Mouse (Mus musculus) layer of hippocampus, adult 18-20 months (tissue): Measurements from ENCODE around the gene Myom1. TPM values are rescaled to one million over a fixed set of nuclear protein-coding genes. Genes with fewer than 3 reads are reported as not detected.

Experiments
- DNase-seq, 2 experiments: peaks; one replicate each; pipeline ENCODE4 v3.0.0; 2022; ENCODE audit warnings: low spot score in 2 of 2
- total RNA-seq, 2 experiments: library from RNA; stranded (reverse); gene quantifications; 2 replicates each; pipeline ENCODE4 v1.2.3; 2021

Myom1 gene
- total RNA-seq, 2 experiments from 2014 or later: 1.4 to 2.6 TPM

DNA sequence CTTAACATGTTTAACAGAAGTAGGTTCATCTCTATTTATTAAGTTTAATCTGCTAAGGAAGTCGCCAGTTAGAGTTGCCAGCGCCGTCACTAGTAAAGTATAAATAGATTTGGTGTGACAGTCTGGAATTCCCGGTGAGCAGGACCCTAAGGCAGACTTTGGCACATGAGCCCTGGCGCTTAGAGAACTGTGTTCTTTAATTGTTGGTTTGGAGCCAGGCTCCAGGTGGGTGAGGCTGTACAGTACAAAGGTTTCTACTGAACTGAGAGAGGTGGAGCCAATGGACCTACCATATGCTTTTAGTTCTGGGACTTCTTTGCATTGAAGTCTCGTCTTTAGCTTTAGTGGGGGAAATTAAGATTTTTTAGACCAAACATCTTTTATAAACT is 94.8 kb downstream of the Myom1 start:
- DNase-seq: no peak

DNA sequence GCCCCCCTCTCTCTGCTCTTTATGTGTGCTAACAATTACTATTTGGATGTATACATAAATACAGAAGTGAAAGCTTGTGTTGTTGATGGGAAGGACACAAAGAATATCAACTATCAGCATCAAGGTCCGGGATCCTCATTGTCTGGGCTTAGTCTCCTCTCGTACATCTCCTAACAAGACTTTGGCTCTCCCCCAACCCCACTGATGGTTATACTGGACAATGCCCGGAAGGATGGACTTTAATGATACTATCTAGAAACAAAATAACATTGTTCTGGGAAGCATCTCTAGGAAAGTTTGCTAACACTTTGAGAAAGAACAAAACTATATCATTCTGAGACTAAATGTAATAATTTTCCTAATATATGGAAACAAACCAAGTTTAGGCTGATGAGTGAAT is 96.2 kb downstream of the Myom1 start:
- no peak for DNase-seq

DNA sequence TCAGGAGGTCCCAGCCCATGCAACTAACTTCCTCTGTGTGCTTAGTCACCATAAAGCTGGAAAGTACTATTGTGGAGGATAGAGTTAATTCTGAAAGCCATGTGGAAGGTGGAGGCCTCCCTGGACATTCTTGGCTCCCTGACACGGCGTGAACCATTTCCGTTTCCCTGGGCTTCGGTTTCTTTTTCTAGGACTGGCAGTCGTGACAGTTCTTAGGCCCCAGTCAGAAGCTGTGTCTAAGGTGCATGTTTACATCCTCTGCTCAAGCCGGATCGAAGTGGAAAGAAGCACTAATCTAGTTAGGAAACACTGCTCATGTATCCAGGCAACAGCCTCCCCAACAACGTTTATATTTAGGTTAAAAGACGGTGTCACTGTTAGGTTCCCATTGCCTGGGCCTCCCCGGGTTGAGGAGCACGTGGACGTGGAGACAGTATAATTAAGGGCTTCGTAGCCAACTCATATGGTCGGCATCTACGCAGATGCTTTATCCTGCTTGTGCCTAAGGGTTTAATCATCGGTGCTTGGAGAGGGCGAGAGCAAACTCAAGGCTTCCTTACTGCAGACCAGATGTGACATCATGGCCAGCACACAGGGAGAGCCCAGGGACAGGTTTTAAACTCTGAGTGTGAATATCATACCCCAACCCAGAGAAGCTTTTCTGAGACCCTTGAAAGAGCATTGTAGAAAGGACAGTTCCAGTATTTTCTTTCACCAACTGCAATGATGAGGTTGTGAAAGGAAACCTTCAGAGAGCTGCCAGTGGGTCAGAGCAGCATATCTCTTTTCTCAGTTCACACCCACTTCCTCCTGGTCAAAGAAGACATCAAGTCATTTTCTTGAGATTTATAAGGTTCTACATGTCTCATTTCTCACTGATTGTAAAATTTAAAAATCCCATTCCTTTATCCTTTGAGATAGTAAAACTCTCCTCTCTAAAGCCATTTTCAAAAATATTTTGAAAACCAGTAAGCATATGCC is 100.4 kb downstream of the Myom1 start:
- no peak for DNase-seq

DNA sequence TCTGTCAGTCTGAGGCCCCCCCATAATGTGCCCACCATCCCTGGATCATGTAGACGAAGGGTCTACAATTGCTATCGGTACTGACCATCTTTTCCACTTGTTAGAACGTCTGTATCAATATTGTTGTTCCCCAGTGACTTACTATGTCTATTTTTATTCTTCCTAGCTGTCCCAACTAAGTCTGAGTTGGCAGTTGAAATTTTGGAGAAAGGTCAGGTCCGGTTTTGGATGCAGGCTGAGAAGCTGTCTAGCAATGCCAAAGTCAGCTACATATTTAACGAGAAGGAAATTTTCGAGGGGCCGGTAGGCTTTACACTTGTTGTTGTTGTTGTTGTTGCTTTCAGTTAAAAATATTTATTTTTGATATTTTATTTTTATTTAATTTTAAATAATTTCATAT is 102.9 kb downstream of the Myom1 start:
- DNase-seq: no peak

DNA sequence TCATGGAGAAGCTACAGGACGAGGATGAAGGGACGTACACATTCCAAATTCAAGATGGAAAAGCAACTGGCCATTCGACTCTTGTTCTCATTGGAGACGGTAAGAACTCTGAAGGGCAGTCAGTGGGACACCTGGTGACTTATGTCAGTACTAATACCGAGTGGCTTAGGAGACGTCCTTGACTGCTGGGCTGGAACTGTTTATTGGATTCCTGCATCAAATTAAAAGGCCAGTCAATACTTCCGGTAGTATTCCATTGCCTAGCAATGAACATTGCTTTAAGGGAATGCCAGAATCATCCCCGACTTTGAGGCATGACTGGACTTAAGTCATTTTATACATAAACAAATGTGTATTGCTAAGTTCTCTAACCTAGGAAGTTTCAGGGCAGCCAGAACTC is 103.8 kb downstream of the Myom1 start:
- DNase-seq: no peak

DNA sequence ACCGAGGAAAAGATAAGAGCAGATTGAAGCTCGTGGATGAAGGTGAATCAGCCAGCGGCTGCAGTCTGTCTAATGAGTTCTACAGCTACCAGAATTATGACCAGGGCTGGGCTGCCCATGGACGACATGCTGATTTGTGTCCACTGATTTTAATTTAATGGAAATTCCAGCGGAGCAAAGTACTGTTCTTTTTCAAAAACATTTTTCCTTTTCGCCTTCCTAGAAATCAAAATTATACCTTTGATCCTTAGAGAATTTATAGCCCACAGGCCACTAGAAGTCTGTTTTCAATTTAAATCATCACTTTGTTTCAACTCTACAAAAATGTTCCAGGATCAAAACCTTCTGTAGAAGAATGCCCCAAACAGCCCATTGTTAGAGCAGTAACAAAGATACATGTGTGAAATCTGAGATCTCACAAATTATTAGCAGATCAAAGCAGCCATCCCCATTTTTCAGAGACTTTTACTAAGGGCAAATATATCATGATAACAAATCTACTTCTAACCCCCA is 108.4 kb downstream of the Myom1 start:
- no peak for DNase-seq

DNA sequence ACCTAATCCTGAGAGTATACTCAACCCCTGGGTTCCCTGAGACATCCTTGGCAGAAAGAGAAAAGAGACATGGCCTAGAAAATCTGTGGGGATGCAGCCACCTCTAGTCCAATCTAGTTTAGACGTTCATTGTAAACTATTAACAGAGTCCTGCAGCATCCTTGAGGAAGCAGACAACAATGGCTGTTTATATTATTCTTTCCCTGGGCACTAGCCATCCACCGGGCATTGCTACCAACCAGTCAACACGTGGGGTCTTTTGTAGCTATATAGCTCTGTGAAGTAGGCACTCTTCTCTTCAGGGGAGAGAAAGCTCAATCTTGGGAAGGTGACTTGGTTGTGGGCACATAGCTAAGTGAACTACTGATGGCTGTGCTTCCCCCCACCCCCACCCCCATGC is 110.3 kb downstream of the Myom1 start:
- no peak for DNase-seq

DNA sequence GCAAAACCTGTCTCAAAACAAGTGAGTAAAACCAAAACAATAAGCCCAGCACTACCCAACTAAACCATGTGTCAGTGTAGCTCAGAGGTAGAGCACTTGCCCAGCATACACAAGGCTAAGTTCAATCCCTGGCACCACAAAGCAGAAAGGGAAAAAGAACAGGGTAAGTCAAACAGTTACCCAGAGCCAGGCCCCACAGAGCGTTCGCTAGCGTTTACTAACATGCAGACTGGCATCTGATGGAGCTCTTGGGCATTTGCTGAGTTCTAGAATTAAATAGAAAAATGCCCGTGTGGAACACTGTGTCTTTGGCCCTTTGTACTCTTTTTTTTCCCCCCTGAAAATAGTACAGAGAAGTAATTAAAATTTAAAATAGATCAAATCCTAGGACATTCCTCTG is 111.8 kb downstream of the Myom1 start:
- DNase-seq: no peak

DNA sequence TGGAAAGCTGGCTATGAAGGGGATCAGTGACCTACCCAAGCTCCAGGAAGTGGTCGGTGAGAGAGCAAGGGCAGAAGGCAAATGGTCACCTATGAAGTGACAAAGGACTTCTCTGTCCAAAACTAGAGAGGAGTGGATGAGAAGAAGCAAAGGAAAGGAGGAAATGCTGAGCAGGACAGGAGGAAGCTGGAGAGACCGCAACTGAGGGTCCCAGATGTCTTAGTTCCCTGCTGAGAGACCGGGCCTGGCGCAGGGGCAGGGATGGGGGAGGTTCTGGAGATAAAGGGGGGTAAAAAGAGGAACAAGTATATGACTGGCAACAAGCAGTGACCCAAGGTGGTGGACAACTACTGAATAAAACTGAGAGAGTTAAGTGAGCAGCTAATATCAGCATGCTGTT is 115.5 kb downstream of the Myom1 start:
- no peak for DNase-seq

DNA sequence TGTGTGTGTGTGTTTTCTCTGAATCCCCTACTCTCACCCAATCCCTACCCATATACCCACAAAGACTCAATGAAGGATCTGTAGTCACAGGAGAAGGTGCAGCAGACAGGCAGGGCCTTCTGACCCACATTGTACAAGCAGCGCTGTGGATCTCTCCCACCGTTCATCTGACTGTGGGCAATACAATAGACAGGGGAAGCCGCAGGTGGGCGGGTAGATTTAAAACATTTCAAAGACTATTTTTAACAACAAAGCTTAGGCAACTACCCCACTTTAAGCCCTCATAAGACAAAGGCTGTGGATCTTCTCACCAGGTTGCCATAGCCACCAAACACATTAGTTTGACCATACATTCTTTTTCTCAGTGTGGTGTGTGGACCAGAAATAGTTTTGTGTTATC is 116.2 kb downstream of the Myom1 start:
- no peak for DNase-seq

DNA sequence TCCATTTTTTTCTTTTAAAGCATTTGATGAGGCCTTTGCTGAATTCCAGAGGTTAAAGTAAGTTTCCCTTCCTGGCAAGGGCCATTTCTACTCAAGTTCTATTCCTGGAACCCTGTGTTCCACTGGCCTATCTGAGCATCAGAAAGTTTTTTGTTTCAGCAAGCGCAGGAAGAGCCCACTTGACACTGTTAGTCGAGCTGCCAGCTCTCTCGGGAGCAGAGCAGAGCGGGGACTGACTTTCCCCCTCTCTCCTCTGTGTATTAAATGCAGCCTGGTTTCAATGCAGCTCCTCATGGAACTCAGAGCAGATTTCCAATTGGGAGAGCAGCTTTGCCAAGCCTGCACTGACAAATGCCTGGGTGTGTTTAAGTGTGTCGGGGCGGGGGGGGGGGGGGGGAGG is 118.2 kb downstream of the Myom1 start:
- DNase-seq: no peak

DNA sequence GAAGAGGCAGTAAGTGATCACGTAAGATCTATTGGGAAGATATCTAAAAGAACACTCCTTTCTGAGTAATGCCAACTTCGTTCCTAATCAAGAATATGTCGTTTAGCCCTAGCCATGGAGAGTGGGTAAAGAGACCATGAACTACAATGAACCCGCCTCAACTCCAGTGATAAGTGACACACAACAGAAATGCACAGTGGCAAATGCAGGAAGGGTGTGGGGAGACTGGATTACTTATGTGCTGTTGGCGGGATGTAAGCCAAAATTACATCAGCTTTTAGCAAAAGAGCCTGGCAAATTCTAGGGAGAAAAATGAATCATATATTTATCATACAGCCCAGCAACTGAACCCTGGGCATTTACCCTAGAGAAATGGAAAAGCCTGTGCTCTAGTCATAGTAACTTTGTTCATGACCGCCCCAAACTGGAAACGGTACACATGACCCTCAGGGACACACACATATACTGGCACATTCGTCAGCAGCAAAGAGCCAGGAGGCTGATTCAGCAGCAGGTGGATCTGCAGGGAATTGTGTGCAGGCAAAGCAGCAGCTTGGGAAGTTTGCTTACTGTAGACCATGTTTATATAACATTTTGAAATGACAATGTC is 121.7 kb downstream of the Myom1 start:
- DNase-seq: peak; percentile 18 to 35

DNA sequence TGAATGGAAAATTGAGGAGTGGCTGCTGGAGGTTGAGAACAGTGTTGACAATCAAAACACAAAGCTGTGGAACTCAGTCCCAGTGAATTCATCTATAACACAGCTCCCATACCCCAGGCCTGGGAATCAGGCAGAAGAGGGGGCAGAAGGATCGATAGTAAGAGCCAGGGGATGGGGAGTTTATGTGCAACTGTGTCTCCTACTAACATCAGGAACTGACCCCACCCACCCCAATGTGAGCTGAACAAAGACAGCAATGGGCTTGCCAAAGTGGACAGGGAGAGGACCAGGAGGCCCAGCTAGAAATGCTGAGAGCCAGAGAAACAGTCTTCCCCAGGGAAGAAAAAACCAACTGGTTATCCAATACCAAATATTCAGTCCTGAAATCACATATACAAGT is 122.2 kb downstream of the Myom1 start:
- no peak for DNase-seq

DNA sequence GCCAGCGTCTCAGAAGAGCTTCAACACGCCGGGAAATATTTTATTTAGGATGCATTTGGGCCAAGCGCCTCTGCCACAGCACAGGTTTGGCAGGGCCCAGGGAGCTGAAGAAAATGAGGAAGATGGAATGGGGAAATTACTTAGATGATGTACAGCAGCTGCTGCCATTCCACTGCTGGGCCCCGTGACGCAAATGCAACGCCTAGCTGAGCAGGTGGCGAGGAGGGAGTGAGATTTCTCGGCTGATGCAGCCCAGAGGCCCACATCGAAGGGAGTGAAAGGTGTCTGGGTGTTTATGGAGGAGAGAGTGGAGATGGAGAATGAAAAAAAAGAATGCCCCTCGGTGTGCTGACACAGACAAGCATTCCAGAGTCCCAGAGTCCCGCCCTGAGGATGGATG is 123.1 kb downstream of the Myom1 start:
- DNase-seq: no peak

DNA sequence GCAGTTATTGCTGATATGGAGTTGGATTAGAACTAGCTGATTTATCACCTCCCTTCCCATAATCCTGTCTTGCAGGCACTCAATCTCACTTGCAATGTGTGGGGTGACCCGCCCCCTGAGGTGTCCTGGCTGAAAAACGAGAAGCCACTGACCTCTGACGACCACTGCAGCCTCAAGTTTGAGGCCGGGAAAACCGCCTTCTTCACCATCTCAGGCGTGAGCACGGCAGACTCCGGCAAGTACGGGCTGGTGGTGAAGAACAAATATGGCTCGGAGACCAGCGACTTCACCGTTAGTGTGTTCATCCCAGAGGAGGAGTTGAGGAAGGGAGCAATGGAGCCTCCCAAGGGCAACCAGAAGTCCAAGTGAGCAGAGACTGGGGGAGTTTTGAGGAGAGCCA is 123.6 kb downstream of the Myom1 start:
- no peak for DNase-seq

DNA sequence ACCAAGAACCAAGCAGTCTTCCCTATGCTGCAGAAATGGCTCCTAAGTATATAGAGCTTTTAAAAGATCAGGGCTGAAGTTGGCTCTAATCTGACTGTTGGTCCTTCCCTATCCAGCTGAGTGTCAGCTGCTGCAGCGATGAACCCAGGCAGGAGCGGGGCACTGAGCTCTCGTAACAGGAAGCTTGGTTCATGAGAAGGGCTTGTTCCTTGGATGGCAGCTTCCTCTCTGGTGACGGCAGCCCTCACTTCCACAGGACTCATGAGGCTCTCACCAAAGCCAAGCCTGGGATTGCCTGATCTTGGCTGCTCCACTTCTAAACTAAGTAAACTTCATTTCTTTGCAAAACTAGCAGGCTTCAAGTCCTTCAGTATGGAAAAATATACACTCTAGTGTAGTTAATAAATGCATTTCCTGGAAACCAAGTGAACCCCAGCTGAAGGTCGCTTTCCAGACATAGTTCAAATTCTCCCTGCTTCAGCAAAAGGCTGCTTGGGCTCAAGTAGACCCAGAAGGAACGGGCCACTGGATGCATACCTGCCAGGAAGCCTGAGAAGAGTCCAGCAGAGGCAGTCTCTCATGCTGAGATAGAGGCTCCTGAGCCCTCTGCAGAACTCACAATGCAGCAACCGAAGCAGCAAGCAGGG is 125.2 kb downstream of the Myom1 start:
- no peak for DNase-seq

DNA sequence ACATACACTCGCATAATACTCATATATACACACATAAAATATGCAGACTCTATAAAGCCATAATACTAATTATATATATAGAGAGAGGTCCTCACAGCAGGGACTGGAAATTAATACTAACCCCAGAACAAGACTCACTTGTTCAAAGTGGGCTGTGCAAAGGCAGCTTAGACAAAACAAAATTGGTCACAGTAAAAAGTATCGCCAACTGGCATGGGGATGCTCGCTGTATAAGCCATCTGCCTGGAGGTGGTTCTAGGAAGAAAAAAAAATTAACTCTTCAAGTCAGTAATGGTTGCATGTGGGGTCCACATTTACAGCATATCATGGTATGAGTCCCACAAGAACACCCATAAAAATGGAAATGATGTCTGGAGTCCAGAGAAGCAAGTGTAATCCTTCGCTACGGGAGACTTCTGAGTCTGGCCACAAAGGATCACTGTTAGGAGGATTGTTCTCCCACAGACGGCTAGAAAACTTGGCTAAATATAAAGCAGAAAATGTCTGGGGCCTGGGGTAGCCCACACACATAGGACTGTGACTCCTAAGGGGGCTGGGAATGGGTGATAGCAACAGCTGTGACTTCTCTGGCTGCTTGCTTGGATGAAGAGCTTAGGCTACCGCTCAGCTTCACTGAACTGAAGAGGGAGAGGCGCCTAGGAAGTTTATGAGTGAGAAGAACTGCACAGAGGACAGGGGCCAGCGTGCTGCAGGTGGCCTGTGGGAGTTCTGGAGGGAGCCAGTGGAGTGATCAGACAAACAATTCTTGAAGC is 127.2 kb downstream of the Myom1 start:
- peak; percentile 30 to 50 for DNase-seq

DNA sequence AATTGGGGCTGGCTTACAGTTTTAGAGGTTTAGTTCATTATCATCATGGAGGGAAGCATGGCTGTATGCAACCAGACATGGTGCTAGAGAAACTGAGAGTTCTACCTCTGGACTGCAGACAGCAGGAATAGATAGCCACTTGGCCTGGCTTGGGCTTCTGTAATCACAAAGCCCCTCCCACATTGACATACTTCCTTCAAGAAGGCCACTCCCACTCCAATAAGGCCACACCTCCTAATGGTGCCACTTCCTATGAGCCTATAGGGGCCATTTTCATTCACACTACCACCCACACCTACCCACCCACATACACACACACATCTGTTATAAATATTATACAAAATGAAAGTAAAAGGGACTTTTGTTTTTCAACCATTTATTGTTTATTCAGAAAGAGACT is 129.8 kb downstream of the Myom1 start:
- no peak for DNase-seq

DNA sequence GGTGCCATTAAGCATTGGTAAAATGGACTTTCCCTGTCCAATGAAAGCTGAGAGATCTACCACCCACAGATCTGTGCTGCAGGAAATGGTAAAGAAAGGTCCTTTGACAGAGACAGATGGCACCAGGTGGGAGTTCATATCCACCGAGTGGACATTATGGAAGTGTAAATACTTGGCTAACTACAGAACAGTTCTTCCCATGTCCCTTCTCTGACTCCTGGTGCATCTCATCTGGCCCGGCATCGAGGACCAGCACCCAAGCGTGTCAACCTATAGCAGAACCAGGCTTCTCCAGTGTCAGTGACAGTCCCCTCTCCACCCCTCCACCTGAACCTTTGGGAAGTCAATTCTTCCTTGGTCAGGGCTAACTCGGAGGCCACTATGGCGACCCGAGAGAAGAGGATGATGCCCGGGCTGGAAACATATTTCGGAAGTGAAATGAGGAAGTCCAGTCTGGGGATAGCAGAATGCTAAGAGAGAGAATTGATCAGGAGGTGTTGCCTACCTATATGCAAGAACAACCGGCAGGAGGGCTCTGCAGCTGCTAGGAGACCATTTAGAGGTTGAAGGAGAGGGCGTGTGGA is 130.5 kb downstream of the Myom1 start:
- no peak for DNase-seq

DNA sequence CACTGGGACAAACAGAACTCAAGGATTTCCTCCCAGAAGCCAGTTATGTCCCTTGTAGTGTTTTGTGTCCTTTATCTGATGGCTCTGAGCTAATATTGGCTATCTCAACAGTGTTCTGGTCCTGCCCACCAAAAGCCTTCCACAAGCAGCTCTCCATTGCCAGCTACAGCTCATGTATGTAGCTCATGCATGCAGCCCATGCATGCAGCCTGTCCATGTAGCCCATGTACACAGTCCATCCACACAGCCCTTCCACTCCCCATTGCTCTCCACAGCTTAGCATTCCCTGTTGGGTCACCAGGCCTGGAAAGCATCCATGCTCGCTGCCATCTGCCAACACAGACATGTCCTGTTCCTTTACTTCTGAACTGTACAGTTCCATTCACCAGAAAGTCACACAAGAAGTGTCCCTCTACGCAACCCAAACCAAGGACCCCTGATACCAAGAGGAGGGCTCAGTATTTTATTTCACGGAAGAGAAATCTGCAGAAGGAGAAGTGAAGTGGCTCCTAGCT is 132.1 kb downstream of the Myom1 start:
- no peak for DNase-seq

DNA sequence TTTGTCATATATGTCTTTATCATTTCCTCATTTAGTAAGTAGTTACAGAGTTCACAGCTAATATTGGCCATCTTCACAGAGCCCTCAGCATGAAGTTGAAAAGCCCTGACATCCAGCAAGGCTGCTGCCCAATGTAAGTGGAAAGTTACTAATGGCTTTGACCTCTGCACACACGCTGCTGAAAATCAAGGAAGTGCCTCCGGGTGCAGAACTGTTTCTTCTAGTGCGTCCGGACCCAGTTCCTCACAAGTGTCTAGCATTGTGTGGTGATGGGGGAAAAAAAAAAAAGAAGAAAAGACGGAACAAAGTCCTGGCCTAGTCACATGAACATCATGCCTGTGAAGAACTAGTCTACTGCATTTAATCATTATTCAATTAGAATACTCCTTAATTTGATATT is 132.7 kb downstream of the Myom1 start:
- DNase-seq: no peak
